Mouse (Mus musculus) thymus, postnatal 36 days (tissue): Measurements from ENCODE around the gene Krt35.

Source experiments
- DNase-seq, 2 experiments: peaks; one replicate each; pipeline ENCODE4 v3.0.0; 2022; ENCODE audit warnings: mixed read lengths in 2 of 2

Krt35 gene

GRCm38 (mm10) chr11:100096141-100096540, at the start of gene Krt35:
Krt35 (minus strand) TSS chr11:100096241.
- no peak for DNase-seq

DNA sequence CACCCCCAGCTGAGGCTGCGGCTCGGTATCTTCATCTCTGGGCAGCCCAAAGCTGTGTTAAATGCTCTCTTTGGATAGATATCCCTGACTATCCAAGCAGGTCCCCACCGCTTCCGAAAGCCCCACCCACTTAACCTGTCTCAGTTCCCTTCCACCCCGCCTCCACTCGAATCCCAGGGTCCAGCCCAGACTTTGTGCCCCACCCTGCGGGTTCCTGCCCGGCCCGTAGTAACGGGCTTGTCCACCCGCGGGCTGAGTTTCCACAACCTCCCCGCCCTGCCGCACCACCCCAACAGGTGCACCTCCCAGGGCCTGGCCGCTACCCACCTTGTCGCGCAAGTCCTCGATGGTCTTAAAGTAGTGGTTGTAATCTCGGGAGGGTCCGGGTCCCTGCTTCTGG, 49.1 kb upstream of the Krt35 start:
- DNase-seq: no peak

DNA sequence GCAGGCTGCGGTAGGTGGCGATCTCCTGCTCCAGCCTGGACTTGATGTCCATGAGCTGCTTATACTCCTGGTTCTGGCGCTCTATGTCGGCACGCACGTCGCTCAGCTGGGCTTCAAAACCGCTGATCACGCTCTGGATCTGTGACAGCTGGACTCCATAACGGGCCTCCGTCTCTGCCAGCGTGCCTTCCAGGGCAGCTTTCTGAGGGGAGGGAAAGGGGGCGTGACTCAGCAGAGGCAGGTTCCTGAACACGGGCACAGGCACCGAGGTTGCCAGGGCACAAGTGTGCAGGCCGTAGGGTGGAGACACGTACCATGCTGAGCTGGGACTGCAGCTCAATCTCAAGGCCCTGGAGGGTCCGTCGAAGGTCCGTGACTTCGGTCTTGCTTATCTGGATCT, 44.9 kb upstream of the Krt35 start:
- DNase-seq: no peak

- DNase-seq: no peak
Measured at GRCm38 (mm10) chr11:100139391-100139790, 43.4 kb upstream of the Krt35 start.

DNA sequence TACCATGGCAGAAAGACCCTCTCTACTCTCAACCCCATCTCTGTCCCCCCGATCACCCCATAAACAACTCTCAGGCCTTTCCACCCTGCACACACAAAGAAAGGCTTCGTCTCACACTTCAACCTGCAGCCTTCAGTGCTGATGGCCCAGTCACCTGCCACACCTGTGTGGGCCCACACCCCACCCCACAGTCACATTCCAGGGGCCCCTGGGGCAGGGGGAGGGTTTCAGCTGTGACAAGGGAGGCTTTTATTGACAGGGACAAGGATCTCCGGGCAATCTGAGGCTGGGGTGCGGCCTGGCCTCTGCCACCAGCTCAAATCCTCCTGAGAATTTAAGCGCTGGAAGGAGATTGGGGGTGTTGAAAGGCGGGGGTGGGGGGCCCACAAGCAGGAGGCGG, 42.8 kb upstream of the Krt35 start:
- no peak for DNase-seq

DNA sequence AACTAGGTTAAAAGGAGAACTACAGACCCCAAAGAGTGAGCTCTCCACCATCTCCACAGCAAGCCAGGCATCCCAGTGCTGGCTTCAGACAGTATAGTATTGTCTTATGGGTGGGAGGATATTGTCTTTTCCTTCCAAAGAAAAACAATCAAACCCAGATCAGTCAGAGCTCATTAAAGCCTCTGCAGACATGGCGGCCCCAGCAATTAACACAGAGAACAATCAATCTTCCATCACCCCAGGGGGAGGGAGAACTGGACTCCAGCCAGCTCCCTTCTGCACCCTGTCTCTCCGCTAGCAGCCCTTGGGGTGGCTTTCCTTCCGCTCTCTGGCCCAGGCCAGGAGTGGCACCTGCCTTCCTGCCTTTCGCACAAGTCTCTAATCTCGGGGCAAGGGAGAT, 41.7 kb upstream of the Krt35 start:
- DNase-seq: no peak

- DNase-seq: no peak
Measured at GRCm38 (mm10) chr11:100136559-100136958, 40.5 kb upstream of the Krt35 start.

GRCm38 (mm10) chr11:100135731-100136130, 39.7 kb upstream of the Krt35 start, which contains the start of gene Krt15:
Krt15 (minus strand) TSS chr11:100135928.
- no peak for DNase-seq

DNA sequence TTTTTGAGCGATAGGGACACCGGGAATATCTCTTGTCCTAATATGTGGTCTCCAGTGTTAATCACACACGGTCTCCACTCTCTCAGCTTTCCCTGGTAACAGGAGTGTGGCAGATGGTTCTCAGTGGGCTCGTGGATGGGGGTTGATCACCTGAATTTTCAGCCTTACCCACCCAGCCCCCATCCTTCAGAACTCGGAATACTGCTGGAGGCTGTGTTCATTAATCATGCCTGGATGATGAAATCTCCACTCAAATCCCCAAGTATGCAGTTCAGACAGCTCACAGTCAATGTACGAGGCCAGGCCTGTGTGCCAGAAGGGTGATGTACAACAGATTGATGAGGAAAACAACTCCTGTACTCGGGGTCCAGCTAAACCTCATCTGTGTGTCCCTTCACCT, 28.9 kb upstream of the Krt35 start:
- no peak for DNase-seq

DNA sequence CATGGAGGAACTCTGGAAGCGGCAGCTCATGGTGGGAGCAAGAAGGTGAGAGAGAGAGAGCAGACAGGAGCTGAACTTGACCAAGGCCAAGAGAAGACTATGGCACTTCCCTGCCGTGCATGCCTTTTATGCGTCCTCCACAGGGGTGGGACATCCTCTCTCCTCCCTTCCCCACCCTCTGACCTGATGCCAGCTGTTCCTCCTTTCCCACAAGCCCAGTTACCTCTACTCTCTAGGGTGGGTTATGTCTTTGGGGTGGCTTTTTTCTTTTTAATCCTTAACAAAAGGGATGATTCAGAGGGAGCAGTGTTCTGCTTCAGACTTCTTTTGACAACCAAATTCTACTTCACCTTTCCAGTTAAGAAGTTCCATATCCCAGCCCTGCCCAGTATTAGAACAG, 25.4 kb upstream of the Krt35 start, which contains the start of gene Krt13:
TSS of gene Krt13 (minus strand) at position 101 of the 400 bp plus-strand sequence.
- no peak for DNase-seq

GRCm38 (mm10) chr11:100120331-100120730, 24.3 kb upstream of the Krt35 start:
- DNase-seq: no peak

DNA sequence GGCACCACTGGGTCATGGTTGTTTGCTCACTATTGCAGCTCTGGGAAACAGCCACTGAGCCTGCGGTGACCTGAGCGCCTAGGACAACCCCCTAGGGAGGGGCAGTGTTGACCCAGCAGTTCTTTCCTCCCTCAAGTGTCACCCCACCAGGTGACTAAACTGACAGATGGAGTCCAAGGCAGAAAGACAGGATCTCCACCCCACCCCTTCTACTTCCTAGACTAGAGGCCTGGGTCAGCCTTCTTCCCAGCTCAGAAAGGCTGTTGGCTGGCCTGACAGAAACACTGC, 17.6 kb upstream of the Krt35 start:
- no peak for DNase-seq

DNA sequence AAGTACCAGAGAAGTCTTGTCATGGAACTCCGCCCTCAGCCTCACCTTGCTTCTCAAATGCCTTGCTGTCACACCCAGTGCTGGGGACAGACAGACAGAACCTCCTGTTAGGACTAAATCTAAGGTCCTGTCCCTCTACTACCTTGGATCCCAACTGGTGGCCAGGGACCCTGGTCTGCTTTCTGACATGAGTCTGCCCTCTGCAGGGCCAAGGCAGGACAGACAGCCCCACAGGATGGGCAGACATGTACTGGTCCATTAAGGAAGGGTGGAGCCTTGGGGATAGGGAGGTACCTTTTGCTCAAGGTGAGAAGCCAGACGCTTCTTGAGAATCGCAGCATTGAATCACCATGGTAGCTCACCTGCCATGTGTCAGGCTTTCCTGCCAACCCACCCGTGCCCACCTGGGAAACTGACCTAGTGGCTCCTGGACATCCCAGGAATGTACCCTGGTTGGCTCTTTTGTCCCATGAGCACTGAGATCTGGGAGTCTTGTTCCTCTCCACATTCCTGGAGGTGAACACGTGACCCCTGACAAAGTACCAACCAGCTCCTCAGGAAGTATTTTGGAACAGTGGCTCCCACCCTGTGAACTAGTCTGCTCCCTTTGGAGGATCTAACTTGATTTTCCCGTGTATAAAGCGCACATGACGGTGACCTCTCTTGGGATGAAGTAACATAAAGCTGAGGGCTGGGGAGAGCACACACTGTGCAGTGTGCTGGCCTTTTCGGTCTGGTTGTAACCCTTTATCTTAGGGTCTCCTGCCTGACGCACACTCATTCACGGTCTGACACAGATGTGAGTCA, 17.1 kb upstream of the Krt35 start:
- DNase-seq: no peak

GRCm38 (mm10) chr11:100105576-100106122, 9.6 kb upstream of the Krt35 start, which contains the start of gene Krt36:
Krt36 (minus strand) TSS chr11:100105626.
- no peak for DNase-seq

GRCm38 (mm10) chr11:100102693-100103429, 6.8 kb upstream of the Krt35 start:
- no peak for DNase-seq

- no peak for DNase-seq
Measured at GRCm38 (mm10) chr11:100100391-100100790, 4.3 kb upstream of the Krt35 start.

GRCm38 (mm10) chr11:100097819-100098218, 1.8 kb upstream of the Krt35 start:
- no peak for DNase-seq

DNA sequence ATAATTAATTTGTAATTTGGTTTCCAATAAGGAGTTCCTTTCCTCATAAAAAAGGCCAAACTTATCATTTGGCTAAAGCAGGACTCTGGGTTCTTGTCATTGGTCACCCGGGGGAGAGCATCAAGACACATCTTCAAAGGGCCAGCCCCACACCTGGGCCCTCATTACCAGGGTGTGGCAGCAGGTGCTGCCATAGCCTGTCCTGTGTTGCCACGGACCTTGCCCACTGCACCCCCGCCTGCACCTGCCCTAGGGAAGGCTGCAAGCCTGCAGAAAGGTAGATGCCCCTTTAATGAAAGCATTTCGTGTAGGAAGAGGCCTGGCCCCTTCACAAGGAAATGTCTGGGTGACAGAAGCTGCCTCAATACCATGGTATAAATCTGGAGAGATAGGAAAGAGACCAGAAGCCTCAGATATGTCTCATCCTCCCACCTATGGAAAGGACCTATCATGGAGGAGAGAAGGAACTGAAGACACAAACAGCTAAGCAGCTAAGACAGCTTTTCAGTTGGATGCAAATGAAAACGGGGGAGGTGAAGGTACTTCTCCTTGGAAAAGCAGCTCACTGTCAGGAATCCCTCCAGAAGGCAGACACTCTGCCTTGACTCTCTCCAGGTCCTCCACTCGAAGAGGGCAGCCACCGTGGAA, 7.5 kb downstream of the Krt35 start:
- DNase-seq: no peak

DNA sequence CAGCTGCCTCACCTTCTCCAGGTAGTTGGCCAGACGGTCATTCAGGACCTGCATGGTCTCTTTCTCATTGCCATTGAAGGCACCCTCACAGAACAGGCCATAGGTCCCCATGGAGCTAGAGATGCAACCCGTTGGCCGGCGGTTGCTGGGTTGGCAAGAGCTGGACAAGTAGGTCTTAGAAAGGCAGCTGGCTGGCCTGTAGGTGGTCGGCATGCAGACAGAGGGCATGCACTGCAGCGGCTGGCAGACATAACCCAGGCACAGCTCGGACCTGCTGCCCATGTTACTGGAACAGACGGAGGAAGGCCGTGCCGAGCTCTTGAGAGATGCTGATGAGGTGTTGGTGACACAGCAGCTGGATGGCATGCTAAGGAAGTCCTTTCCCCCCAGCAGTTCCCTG, 8.2 kb downstream of the Krt35 start, which contains the start of gene Krt32:
TSS of gene Krt32 (minus strand) at position 366 of the 400 bp plus-strand sequence.
- no peak for DNase-seq

DNA sequence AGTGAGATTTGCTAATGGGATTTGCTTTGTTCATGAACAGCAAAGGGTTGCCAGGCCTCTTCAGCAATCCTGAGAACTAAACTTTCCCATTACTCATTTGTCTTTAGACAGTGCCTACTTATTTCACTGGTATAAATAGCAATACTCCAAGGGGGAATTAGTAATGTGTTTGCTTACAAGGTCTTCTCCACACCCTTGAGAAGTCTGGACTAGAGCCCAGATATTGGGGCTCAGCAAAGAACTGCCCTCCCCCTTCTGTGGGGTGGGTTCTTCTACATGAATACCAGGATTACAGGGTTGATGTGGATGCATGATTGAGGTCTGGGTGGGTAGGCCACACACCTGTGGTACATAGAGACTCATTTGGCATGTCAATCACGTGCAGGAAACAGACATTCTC, 22.2 kb downstream of the Krt35 start:
- no peak for DNase-seq

GRCm38 (mm10) chr11:100067293-100068036, 28.6 kb downstream of the Krt35 start:
- DNase-seq: no peak

GRCm38 (mm10) chr11:100066236-100067010, 29.6 kb downstream of the Krt35 start:
- no peak for DNase-seq
